ENCODE assay signal across 8 mouse cellular contexts in the genomic region with DNA sequence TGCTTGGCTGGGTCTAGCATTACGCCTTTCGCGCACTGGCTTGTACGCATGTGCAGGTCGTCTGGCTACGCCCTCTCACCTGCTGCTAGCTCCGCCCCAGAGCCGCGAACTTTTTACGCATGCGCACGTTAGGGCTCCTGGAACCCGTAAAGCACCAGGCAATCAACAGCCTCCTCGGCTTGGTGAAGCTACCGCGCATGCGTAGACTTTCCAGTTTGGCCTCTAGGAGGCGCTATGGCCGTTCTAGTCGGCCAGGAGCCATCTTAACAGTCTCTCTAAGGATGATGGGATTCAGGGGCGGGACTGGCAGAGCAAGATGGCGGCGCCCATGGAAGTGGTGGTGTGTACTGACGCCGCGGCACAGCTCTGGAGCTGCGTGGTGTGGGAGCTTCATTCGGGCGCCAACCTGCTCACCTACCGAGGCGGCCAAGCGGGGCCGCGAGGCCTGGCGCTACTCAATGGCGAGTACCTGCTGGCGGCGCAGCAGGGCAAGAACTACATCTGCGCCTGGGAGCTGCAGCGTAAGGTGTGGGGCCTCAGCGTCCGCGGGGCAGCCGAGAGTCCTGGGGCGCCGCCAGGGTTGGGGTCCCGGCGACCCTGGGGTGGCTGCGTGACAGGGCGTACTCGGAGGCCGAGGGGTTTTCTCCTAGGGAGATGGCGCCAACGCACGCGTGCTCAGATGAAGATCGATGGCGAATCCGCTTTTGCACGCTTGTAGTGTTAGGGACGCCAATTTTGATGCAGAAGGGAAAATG. TPM values are rescaled to one million over a fixed set of nuclear protein-coding genes. Genes with fewer than 3 reads are reported as not detected.
DNase-seq lines count a peak whose midpoint lies in the region; ATAC-seq and TF ChIP-seq lines count a peak whose summit lies in the region.

Wdr18 (plus strand) TSS at position 306 of the 755 bp plus-strand sequence.

- no peaks in the 10 kb centered on the region for H3K27me3 ChIP-seq in heart, embryonic 12.5 days (replicated peaks)
- H3K27me3 ChIP-seq in kidney, postnatal 0 days (ENCODE audit: insufficient read depth, low read length), result no peaks in the 10 kb centered on the region
- H3K27me3 ChIP-seq in liver, embryonic 11.5 days (replicated peaks; ENCODE audit: control insufficient read depth, insufficient read depth, low read length), result no peaks in the 10 kb centered on the region
- no peaks in the 10 kb centered on the region for H3K27me3 ChIP-seq in stomach, embryonic 14.5 days (ENCODE audit: control insufficient read depth, insufficient read depth, low read length)

- peak within 1 kb of the TSS; percentile 90 for H3K9ac ChIP-seq in heart, embryonic 12.5 days
- peak within 1 kb of the TSS; percentile 82 for H3K9ac ChIP-seq in kidney, postnatal 0 days (ENCODE audit: low read depth, low read length)
- H3K9ac ChIP-seq in liver, embryonic 11.5 days (ENCODE audit: low read depth, low read length), result peak within 1 kb of the TSS; percentile 84
- peak within 1 kb of the TSS; percentile 87 for H3K9ac ChIP-seq in stomach, embryonic 14.5 days (replicated peaks; ENCODE audit: low read depth, low read length)

- peak; percentile 100 for DNase-seq in CD4-positive helper T cell, adult 2 months (ENCODE audit: low read depth, low spot score)
- DNase-seq in brain, embryonic 18.5 days (ENCODE audit: low read depth, low spot score), result peak; percentile 98
- peak; percentile 99 for DNase-seq in kidney, postnatal 0 days (ENCODE audit: low spot score)
- peak; percentile 99 for DNase-seq in liver, embryonic 11.5 days (ENCODE audit: low spot score)
- peak; percentile 100 for DNase-seq in naive thymus-derived CD4-positive, alpha-beta T cell, adult 2 months (ENCODE audit: low read depth)

- under 1% methylated on average over 61 of the region's 61 CpGs for WGBS in heart, embryonic 12.5 days
- WGBS in kidney, postnatal 0 days, result under 1% methylated on average over 61 of the region's 61 CpGs
- under 1% methylated on average over 61 of the region's 61 CpGs for WGBS in liver, embryonic 11.5 days
- WGBS in stomach, embryonic 14.5 days, result under 1% methylated on average over 61 of the region's 61 CpGs

- H3K36me3 ChIP-seq in heart, embryonic 12.5 days, result peaks cover 37% of the 10 kb centered on the region
- H3K36me3 ChIP-seq in kidney, postnatal 0 days (ENCODE audit: insufficient read depth, low read length), result peaks cover 11% of the 10 kb centered on the region
- peaks cover 35% of the 10 kb centered on the region for H3K36me3 ChIP-seq in liver, embryonic 11.5 days (ENCODE audit: control insufficient read depth, insufficient read depth, low read length)
- peaks cover 29% of the 10 kb centered on the region for H3K36me3 ChIP-seq in stomach, embryonic 14.5 days (ENCODE audit: control insufficient read depth, insufficient read depth, low read length)

- TF ChIP-seq CTCF in kidney, postnatal 0 days (IDR thresholded peaks at IDR 0.05; ENCODE audit: low read depth), result peak; percentile 99

- peak within 1 kb of the TSS; percentile 86 for H3K4me2 ChIP-seq in heart, embryonic 12.5 days
- peak within 1 kb of the TSS; percentile 89 for H3K4me2 ChIP-seq in kidney, postnatal 0 days (ENCODE audit: low read length)
- H3K4me2 ChIP-seq in liver, embryonic 11.5 days, result peak within 1 kb of the TSS; percentile 77
- peak within 1 kb of the TSS; percentile 86 for H3K4me2 ChIP-seq in stomach, embryonic 14.5 days (replicated peaks; ENCODE audit: low read depth, low read length)

- H3K4me3 ChIP-seq in heart, embryonic 12.5 days, result peak within 1 kb of the TSS; percentile 79
- H3K4me3 ChIP-seq in kidney, postnatal 0 days (replicated peaks; ENCODE audit: low read depth, low read length), result peak within 1 kb of the TSS; percentile 92
- peak within 1 kb of the TSS; percentile 97 for H3K4me3 ChIP-seq in liver, embryonic 11.5 days (ENCODE audit: low read depth, low read length)
- peak within 1 kb of the TSS; percentile 98 for H3K4me3 ChIP-seq in stomach, embryonic 14.5 days (ENCODE audit: low read depth, low read length)

- H3K27ac ChIP-seq in heart, embryonic 12.5 days (ENCODE audit: poor library complexity, severe bottlenecking), result peak within 1 kb of the TSS; percentile 71
- H3K27ac ChIP-seq in kidney, postnatal 0 days, result peak within 1 kb of the TSS; percentile 70; the same call in 1 of the 2 replicates
- peak within 1 kb of the TSS; percentile 69; the same call in 1 of the 2 replicates for H3K27ac ChIP-seq in liver, embryonic 11.5 days (ENCODE audit: low read depth, low read length)
- H3K27ac ChIP-seq in stomach, embryonic 14.5 days (ENCODE audit: low read length), result peak within 1 kb of the TSS; percentile 69; the same call in 1 of the 2 replicates

- ATAC-seq in erythroid progenitor cell, adult 5-6 weeks (replicated peaks; ENCODE audit: low FRiP score, poor library complexity, severe bottlenecking), result peak; percentile 94
- peak; percentile 95 for ATAC-seq in heart, embryonic 12.5 days (ENCODE audit: insufficient number of reproducible peaks, low FRiP score)
- ATAC-seq in kidney, postnatal 0 days (replicated peaks; ENCODE audit: low FRiP score, low read depth), result peak; percentile 91
- ATAC-seq in liver, embryonic 11.5 days (replicated peaks; ENCODE audit: low FRiP score), result peak; percentile 93
- ATAC-seq in stomach, embryonic 14.5 days (ENCODE audit: insufficient number of reproducible peaks, insufficient read depth, low FRiP score, low read depth), result peak; percentile 94

- H3K4me1 ChIP-seq in heart, embryonic 12.5 days (replicated peaks), result peaks cover 11% of the 10 kb centered on the region
- peaks cover 6% of the 10 kb centered on the region for H3K4me1 ChIP-seq in kidney, postnatal 0 days (replicated peaks; ENCODE audit: insufficient read depth, low read length)
- H3K4me1 ChIP-seq in liver, embryonic 11.5 days (replicated peaks; ENCODE audit: control insufficient read depth, insufficient read depth, low read length), result peaks cover 13% of the 10 kb centered on the region
- H3K4me1 ChIP-seq in stomach, embryonic 14.5 days (ENCODE audit: control insufficient read depth, insufficient read depth, low read length), result peaks cover 9% of the 10 kb centered on the region

- no peaks in the 10 kb centered on the region for H3K9me3 ChIP-seq in heart, embryonic 12.5 days (replicated peaks)
- H3K9me3 ChIP-seq in kidney, postnatal 0 days (replicated peaks; ENCODE audit: low read length), result no peaks in the 10 kb centered on the region
- H3K9me3 ChIP-seq in liver, embryonic 11.5 days (ENCODE audit: control insufficient read depth, low read length), result no peaks in the 10 kb centered on the region
- no peaks in the 10 kb centered on the region for H3K9me3 ChIP-seq in stomach, embryonic 14.5 days (ENCODE audit: control insufficient read depth, low read depth, low read length)

RNA-seq across cellular contexts. Expression of gene Wdr18, which starts in this region (rescaled TPM):
- 4.0 and 10.1 TPM in 2 replicates for total RNA-seq in erythroid progenitor cell, adult 5-6 weeks (2015; ENCODE audit: low replicate concordance)
- total RNA-seq in erythroid progenitor cell, adult 5-6 weeks (2017; ENCODE audit: low replicate concordance), result 0.98 and 4.6 TPM in 2 replicates
- 78.8 and 89.6 TPM in 2 replicates for polyA plus RNA-seq in heart, embryonic 12.5 days (2016; fragmentation: Nextera tagmentation; extraction: Ambion mirVana)
- 78.9 and 81.9 TPM in 2 replicates for polyA plus RNA-seq in kidney, postnatal 0 days (2015; fragmentation: Nextera tagmentation; extraction: Ambion mirVana)
- polyA plus RNA-seq in liver, embryonic 11.5 days (2014; fragmentation: Nextera tagmentation; extraction: Ambion mirVana), result 164 and 171 TPM in 2 replicates
- 97.2 and 107 TPM in 2 replicates for polyA plus RNA-seq in stomach, embryonic 14.5 days (2014; fragmentation: Nextera tagmentation; extraction: Ambion mirVana)

Comparison
In these comparisons a context has a peak if more than half of its experiments do, and no peak if none do; other contexts are left out.
1. Peak in every context shown above with its lines: DNase-seq, ATAC-seq, H3K4me3 ChIP-seq and H3K27ac ChIP-seq.